Mouse (Mus musculus): Measurements from ENCODE around the gene Lrg1. TPM values are rescaled to one million over a fixed set of nuclear protein-coding genes. Genes with fewer than 3 reads are reported as not detected.

Gene Lrg1
- total RNA-seq, 4 experiments from 2014 or later, result 0.55 to 1.1 (median 0.74) TPM

GRCm38 (mm10) chr17:56077523-56077922, 44.3 kb downstream of the Lrg1 start:
- DNase-seq (ENCODE audit: low spot score in 2 of 2), result no peak

GRCm38 (mm10) chr17:56074827-56075208, 47.0 kb downstream of the Lrg1 start, which contains the start of gene Ubxn6:
Ubxn6 (minus strand) TSS chr17:56075028.
- peak; percentile 96 to 97 for DNase-seq (ENCODE audit: low spot score in 2 of 2)

- DNase-seq (ENCODE audit: low spot score in 2 of 2), result peak; percentile 59 to 63
Measured at GRCm38 (mm10) chr17:56074097-56074826, 47.5 kb downstream of the Lrg1 start.

GRCm38 (mm10) chr17:56072243-56072642, 49.6 kb downstream of the Lrg1 start:
- DNase-seq (ENCODE audit: low spot score in 2 of 2), result no peak

- DNase-seq (ENCODE audit: low spot score in 2 of 2), result no peak
Measured at GRCm38 (mm10) chr17:56071126-56071525, 50.7 kb downstream of the Lrg1 start.

Other genes starting within 250 kb of the Lrg1 start
- gene Zfp119a, start 243.1 kb downstream of the Lrg1 start, total RNA-seq (2022), result 1 to 10 TPM; 5.0 to 6.7 (median 5.3) TPM
- 1 to 10 TPM; 5.6 to 8.4 (median 7.2) TPM for gene Zfp959, start 229.9 kb downstream of the Lrg1 start, total RNA-seq (2022)
- 1 to 10 TPM; 3.3 to 5.6 (median 3.8) TPM for gene Zfp119b, start 172.5 kb downstream of the Lrg1 start, total RNA-seq (2022)
- 1 to 10 TPM; 1.2 to 3.2 (median 1.8) TPM for gene Ebi3, start 169.4 kb downstream of the Lrg1 start, total RNA-seq (2022)
- gene Yju2, start 162.9 kb downstream of the Lrg1 start, total RNA-seq (2022), result 10 to 100 TPM; 16.9 to 19.1 (median 18.9) TPM
- 10 to 100 TPM; 24.3 to 29.0 (median 26.8) TPM for gene Shd, start 151.5 kb downstream of the Lrg1 start, total RNA-seq (2022)
- 10 to 100 TPM; 68.1 to 83.4 (median 76.2) TPM for gene Fsd1, start 135.5 kb downstream of the Lrg1 start, total RNA-seq (2022)
- 1 to 10 TPM; 1.8 to 2.8 (median 2.2) TPM for gene Stap2, start 116.4 kb downstream of the Lrg1 start, total RNA-seq (2022)
- 100 to 1,000 TPM; 102 to 115 (median 106) TPM for gene Mpnd, start 116.3 kb downstream of the Lrg1 start, total RNA-seq (2022)
- gene Sh3gl1, start 85.4 kb downstream of the Lrg1 start, total RNA-seq (2022), result 10 to 100 TPM; 44.1 to 55.6 (median 52.1) TPM
- 1 to 10 TPM; 2.5 to 3.5 (median 2.7) TPM for gene Chaf1a, start 81.6 kb downstream of the Lrg1 start, total RNA-seq (2022)
- gene Ubxn6, start 47.0 kb downstream of the Lrg1 start, total RNA-seq (2022), result 10 to 100 TPM; 76.5 to 96.6 (median 88.0) TPM
- 100 to 1,000 TPM; 112 to 127 (median 115) TPM for gene Hdgfl2, start 42.4 kb downstream of the Lrg1 start, total RNA-seq (2022)
- 10 to 100 TPM in 2 of 4 experiments, 1 to 10 TPM in 2; 7.7 to 20.5 (median 12.2) TPM for gene Plin4, start 12.2 kb downstream of the Lrg1 start, total RNA-seq (2022)
- under 1 TPM; 0.53 to 0.80 (median 0.66) TPM for gene Plin5, start 4.4 kb downstream of the Lrg1 start, total RNA-seq (2022)
- 100 to 1,000 TPM; 116 to 118 (median 117) TPM for gene Sema6b, start 18.3 kb upstream of the Lrg1 start, total RNA-seq (2022)
- gene Tnfaip8l1, start 40.5 kb upstream of the Lrg1 start, total RNA-seq (2022), result 1 to 10 TPM; 5.3 to 6.4 (median 5.9) TPM
- 10 to 100 TPM; 34.7 to 42.6 (median 40.1) TPM for gene Mydgf, start 61.9 kb upstream of the Lrg1 start, total RNA-seq (2022)
- gene Dpp9, start 96.9 kb upstream of the Lrg1 start, total RNA-seq (2022), result 10 to 100 TPM; 54.5 to 65.5 (median 60.5) TPM
- 10 to 100 TPM; 32.7 to 36.0 (median 35.1) TPM for gene Fem1a, start 134.8 kb upstream of the Lrg1 start, total RNA-seq (2022)
- 1 to 10 TPM; 6.8 to 8.8 (median 7.8) TPM for gene Ticam1, start 154.8 kb upstream of the Lrg1 start, total RNA-seq (2022)
- 10 to 100 TPM; 13.2 to 22.6 (median 19.6) TPM for gene Plin3, start 170.9 kb upstream of the Lrg1 start, total RNA-seq (2022)
- gene Arrdc5, start 178.3 kb upstream of the Lrg1 start, total RNA-seq (2022), result not detected
- gene Uhrf1, start 181.3 kb upstream of the Lrg1 start, total RNA-seq (2022), result 1 to 10 TPM in 3 of 4 experiments, under 1 TPM in 1; 0.77 to 2.5 (median 1.6) TPM
- 10 to 100 TPM; 66.8 to 85.2 (median 76.9) TPM for gene Kdm4b, start 204.1 kb upstream of the Lrg1 start, total RNA-seq (2022)

Measured in layer of hippocampus, adult 8-10 months (tissue).